Mouse (Mus musculus): ENCODE results near the gene Npas2.

Npas2 gene

DNA sequence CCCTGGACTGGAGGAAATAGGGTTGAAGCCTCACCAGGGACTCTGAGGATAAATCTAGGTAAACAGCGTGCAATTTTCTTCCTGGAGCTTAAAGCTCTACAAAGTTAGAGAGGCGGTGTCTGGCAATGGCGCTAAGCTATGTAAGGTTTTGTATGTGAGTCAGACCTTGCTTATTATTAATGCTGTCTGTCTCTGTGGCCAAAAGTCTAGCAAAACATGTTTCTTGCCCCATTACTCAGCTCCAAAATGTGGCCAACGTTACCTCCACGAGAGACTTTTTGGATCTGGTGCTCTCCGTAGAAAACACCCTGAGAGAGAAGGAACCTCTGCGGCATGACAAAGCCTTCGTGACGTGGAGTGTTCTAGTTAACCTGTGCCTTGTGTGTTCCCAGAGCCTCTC lies 93.5 kb downstream of the Npas2 start:
- no peak for DNase-seq

DNA sequence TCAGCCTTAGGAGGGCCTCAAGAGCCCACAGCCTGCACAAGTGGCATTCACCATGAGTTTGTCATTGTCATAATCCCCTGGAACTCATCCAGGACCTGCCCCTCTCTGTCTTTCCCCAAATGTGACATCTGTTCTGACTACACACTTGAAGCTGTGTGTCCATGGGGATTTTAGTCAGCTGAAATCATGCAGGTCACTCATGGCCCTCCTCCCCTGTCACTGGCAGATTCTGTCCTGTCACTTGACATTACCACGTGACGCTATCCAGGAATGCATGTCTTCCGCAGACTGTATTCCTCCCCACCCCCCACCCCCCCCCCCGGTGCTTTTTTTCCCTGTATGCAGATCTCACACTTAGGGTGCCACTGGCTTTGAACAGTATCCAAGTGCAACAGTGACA lies 94.3 kb downstream of the Npas2 start:
- DNase-seq, result no peak

DNA sequence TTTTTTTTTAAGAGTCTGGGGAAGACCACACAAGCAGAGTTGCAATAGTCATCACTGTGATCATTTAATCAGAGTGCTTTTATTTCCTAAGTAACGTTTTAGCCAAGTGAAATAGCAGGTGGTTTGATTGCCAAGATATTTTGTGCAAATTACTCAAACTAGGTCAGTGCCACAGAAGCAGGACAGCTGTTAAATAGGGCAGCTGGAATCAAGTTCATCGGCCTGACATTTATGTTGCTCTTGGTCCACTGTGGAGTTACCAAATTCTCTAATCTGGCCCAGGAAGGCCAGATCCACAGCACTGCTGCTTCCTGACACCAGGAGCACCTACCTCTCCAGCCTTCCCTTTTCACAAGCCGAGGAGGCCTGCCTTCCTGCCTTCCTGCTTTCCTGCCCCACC lies 94.9 kb downstream of the Npas2 start:
- no peak for DNase-seq

DNA sequence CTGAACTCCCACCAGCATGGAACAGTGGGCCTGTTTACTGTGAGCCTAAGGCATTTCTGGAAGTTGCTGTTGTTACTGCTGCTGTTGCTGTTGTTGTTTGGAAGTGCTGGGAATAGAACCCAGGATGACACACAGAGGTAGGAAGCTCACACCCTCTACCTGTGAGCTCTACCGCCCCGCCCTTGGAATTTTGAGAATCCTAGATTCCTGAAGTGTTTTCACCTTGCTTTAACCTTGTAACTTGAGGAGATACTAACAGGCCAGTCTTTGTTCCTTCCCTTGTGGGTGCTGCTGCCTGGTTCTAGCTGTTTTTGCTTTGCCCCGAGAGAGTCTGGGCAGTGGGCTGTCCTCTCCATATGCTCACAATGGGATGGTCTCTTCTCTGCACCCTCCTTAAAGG lies 98.5 kb downstream of the Npas2 start:
- DNase-seq, result no peak

DNA sequence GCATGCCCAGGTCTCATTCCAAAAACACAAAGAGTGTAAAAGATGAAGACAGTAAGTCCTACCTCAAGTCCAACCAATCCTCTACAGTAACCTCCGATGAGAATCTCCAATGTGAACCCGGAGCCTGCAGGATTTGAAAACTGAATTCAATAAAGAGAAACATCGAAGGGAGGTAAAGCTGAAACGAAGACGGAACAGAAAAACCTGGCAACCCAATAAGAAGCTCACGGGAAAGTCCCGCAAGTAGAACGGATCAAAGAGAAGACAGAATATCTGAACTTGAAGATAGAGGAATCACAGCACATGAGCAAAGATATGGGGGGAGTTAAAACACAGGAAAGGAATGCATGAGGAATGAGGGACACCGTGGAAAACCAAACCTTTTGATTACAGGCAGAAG lies 104.8 kb downstream of the Npas2 start:
- DNase-seq, result no peak

DNA sequence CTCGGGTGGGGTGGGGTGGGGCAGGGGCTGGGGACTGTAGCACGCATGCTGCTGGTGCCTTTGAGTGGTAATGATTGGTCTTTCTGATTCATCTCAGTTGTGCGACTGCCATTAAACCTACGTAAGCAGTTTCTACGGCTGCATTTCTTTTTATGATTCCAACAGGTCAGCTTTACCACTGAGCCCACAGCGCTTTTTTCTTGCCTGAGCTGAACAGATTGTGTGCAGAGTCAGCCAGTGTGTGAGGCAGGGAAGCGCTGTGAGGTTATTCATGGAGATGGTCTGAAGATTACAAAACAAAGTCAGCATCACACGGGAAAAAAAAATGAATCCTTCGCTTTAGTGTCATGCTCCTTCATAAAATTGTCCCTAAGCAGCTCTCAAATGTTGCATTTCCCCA lies 106.7 kb downstream of the Npas2 start:
- DNase-seq, result no peak

DNA sequence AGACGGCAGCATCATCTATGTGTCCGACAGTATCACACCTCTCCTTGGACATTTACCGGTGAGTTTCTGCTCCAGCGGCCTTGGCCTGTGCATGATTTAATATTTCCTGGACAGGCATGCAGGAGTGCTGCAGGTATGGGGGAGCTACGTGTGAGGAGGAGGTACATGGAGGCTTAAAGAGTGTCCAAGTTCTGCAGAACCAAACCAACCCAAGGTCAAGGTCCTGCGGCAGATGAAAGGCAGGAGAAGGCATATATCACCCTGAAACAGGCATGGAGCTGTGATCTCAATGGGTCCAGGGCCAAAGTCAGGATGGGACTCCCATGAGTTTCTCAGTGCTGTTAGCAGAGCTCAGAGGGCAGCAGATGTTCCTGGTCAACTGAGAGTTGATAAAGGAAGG lies 107.1 kb downstream of the Npas2 start:
- DNase-seq, result no peak

DNA sequence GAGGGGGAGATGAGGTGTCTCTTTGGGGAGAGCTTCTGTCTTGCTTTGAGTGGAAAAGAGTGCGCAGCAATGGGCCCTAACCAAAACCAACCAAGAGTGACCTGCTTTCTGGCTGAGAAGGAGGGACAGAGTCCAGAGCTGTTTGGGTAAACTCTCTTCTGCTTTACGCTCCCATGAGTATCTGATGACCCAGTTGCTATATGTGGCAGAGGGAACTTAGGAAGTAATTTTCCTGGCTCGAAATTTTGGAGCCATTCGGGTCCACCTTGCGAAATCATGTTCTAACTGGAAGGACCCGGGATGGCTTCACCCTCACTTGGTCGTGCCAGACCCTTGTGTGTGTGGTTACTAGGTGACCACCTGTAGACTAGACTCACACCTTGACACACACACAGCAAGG lies 108.7 kb downstream of the Npas2 start:
- DNase-seq, result no peak

DNA sequence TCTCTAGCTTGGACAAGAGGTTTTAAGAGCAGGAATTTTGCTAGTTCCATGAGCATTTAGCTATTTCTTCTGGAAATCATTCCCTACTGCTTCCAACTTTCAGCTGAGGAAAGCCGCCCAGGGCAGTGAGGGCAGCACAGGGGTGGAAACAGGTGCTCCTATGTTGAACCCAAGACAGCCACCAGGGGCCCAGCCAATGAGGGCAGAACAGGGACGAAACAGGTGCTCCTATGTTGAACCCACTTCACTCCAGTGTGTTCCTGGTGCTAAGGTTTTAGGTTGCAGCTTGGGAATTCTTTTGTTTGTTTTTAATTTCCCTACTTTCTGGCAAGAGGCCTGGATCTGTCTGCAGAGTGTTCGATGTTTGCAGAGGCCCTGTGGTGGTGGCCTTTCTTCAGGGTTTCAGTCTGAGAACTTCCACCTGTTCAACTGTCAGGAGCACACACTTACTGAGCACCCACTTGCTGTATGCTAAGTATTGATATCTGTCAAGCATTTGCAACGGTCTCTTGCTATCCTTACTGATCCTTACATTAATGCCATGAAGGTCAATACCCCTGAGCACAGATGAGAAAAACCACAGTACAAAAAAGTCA lies 109.6 kb downstream of the Npas2 start:
- no peak for DNase-seq

DNA sequence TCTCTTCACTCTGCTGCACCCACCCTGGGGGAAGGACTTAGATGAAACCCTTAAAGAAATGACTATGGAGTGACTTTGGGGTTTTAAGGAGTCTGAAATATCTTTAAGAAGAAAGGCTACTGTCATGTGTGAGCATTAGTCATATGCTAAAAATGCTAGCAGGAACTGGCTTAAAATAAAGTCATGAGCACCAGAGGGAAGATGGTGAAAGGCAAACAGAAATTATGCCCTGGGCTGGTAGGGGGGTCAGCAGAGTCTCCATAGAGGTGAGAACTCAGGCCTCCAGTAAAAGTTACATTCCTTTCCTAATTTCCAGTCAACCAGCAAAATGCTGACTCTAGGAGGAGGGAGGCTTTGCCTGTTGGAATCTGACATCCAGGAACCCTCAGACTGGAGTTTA lies 113.8 kb downstream of the Npas2 start:
- no peak for DNase-seq

DNA sequence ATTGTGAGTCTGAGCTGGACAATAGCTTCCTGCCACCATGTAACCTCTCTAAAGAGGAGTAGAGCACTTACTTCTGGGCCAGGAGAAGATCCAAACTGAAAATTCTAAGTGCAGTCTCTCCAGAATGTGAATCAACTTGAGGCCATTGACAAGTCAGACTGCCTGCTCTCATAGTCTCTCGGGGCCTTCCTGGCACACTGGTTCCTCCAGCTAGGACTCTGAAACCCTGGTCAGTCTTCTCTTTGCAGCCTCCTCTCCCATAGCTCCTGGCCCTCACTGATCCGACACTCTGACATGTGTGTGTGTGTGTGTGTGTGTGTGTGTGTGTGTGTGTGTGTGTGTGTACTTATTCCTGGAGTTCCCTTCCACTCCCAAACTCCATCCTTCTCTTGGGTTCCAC lies 114.4 kb downstream of the Npas2 start:
- no peak for DNase-seq

DNA sequence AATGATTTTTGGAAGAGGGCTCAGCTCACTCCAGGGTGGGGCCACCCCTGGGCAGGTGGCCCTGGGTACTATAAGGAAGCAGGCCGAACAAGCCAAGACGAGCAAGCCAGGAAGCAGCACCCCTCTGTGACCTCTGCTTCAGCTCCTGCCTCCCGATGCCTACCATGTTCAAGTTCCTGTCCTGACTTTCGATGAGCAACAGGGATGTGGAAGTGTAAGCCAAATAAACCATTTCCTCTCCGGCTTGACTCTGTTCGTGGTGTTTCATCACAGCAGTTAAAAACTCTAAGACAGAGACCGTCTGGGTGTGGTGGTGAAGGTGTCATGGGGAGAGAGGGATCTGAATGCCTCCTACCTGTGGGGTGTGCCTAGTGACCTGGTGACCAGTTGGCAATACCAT lies 116.0 kb downstream of the Npas2 start:
- DNase-seq, result no peak

DNA sequence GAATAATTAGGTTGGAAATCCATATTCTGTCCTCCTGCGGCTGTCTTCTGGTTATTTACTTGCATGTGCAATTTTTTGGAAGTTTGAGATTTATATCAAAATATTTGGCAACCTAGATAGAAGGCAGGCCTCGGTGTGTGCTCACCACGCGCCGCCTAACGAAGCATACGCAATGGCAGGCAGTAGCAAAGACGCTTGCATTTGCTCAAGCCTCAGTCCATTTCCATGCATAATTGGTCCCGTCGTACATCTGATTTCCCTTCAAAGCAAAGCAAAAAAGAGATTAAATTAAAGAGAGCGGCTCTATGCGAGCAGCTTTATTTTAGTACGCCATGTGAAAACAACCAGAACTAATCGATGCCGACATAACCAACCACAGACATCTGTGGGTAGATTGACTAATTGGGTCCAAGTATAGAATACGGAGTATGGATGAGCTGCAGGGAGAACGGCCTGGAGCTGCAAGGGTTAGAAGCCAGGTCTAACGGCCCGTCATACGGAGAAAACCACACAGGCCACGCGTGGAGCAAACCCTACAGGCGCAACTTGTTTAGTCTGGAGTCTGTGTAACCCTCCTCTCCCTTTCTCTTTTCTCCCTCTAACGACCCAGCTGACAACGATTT lies 118.9 kb downstream of the Npas2 start:
- DNase-seq, result no peak

DNA sequence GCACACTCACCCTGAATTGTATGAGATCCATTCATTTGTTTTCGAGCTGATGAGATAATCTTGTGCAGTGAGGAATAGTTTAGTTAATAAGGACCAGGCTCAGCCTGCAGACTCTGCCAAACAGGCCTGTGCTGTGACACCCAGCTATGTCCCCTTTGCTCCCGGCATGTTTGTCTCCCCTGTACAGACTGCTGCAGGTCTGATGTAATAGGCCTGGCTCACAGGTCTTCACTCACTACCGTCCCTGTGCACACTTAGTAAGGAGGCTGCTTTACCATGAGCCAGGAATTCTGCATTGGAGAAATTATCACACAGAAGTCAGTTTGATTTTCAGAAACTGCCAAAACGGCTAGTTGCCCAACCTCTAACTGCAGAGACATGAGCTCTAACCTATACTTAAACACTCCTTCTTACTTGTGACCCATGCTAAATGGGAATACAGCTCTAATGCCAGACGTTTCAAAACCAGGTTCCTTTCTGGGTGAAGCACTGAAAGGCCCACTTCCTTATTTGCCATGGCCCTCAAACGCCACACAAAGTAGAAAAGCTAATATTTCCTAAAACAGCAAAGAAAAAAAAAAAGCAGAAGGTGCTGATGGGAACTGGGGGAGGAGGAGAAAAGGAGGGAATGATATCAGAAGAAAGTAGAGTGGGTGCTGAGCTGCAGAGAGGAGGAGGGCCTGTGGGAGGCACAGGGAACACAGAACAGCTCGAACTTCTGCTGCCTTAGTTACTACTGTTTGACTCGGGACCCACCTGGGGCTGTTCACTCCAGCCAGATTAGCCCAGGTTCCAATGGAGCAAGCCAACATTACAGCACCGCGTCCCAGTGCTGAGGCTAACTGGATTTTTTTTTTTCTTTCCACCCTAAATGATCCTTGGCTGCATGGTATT lies 120.1 kb downstream of the Npas2 start:
- DNase-seq, result no peak

DNA sequence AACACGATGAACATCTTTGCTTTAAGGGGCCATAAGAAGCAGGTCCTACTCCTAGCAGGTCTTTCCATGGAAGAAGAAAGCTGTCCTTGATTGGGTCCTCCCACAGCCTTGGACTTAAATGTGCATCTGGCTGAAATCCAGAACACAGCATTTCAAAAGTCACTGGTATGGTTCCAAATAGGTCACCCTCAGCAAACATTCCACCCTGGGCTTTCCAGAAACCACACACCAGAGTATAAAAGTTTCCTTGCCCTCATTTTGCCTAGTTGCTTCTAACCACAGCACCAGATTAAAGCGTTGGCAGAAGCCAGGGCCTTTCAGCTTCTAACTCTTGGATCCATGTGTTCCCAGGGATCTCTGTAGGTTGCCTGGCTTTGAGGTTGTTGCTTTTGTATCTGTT lies 124.4 kb downstream of the Npas2 start:
- DNase-seq, result peak; percentile 28

DNA sequence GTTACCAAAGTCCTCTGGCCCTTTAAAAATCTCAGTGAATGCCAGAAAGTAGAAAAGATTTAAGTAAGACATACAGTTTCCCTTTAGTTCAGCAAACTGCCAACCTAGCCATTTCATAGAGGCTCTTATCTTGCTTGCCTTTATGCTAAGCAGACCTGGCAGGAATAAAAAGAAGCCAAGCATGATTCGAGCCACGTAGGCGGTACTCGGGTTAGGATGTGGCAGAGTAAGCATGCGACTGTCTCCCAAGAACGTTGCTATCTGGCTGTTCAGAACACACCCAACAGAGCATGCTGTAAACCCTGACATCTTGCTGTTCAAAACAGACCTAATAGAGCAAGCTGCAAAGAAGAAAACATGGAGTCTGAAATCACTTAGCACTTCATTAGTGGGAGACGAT lies 125.3 kb downstream of the Npas2 start:
- DNase-seq, result no peak

DNA sequence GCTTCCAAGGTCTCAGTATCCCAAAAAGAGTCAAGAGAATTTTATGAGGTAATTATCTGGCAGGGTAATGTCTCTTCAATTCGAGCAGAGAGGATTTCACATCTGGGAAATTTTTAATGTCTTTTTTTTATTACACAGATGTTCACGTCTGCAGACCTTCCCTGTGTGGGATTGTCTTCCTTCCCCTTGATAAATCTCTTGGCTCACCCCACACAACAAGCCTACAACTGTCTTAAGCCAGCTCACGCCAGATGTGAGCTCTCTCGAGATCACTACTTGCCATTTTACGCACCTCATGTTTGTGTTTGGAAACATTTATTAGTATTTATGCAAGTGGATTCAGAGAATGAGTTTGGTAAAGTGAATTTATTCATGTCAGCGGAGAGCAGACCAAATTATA lies 128.4 kb downstream of the Npas2 start:
- DNase-seq, result no peak

DNA sequence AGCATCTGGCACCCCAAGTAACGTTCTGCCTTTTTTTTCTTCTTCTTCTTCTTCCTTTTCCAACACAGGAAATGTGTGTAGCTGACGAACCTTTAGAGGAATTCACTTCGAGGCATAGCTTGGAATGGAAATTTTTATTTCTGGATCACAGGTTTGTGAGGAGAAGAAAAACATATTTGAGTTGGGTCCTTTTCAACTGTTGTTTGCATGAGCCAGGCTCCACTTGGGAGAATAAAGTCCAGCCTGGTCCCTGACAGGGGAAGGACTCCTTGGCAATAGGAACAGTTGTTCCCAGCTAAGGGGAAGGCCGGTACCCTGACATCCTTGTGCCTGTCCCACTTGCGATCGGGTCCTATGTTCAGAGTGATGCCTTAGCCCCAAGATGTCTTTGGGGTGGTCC lies 131.7 kb downstream of the Npas2 start:
- DNase-seq, result no peak

DNA sequence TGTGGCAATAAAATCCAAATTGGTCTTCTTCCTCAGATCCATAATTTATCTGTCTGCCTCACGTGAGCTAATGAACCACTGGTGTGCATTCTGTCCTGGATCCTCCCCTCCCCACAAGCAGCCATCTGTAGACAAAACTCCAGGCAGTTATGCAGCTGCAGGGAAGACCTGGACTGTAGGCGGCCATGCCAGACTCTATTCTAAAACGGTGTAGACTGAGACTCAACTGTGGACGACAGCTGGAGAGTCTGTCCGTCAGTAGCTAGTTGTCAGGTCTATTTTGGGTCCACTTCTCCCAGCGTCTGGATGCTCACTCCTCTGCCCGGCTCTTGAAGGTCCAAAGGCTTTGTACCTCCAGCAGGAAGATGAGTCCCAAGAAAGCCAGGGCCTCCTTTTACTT lies 134.0 kb downstream of the Npas2 start:
- no peak for DNase-seq

DNA sequence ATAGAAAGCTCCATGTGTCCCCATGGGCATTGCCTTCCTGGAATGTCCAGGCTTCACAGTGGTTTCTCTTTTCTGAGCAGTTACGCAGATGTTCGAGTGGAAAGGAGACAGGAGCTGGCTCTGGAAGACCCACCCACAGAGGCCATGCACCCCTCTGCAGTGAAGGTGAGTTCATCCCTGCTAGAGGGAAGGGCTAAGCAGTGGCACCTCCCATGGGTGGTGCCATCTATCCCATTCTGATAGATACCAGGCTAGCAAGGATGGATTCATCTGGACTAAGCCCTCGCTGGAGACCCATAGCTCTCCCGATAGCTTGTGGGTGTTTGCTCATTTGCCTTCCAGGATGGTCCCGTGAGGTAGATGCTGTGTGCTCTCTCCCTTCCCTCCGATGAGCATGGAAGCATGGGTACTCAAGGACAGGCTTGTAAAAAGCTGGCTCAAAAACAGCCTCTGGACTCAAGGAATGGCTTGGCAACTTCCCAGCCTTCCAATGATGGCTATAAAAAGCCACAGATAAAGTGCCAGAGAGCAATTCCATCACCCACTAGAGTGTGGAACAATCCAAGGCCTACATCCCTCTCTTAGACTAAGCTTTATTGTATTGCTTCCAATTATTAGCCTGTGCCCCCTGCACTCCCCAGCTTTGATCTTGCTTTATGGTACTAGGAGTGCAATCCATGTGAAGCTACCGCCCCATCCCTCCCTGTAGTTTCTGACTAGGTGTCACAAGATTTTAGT lies 137.5 kb downstream of the Npas2 start:
- no peak for DNase-seq

DNA sequence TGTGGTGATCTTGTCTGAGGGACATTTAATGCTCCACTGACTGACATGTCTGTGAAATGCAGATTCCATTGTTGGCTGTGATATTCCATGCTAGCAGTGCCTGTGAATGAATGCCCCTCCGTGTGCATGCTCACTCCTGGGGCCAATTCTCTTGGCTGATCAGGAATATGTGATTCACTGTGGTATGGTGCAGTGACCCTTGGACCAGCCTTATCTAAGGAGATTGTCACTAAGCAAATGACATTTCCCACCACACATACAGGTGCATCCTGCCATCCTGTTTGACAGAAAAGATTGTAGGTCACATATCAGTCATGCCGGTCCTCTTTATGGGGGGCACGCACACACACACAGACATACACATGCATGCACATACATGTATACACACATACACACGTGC lies 138.9 kb downstream of the Npas2 start:
- DNase-seq, result no peak

DNA sequence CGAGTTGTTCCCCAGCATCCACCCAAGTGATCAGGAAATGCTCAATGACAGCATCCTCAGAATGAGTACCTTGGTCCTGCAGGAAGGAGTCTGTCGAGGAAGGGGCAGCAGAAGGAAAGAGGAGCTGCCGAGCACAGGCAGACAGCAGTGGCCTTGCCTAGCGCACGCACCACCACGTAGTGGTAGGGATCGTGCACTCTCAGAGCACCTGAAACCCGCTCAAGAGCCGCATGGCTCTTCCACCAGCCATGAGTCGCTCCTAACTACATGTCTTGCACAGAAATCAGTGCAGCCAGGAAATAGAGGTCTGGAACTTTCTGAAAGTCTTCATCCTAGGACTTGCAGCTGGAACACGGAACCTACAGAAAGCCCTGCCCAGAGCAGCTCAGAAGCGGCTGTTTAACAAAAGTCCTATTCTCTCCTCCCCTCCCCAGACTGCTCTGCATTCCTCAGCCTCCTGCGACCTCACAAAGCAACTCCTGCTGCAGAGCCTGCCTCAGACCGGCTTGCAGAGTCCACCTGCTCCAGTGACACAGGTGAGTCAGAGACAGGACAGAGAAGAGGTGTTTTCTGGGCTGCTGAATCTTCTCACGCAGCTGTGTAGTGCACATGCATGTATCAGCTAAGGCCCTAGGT lies 142.1 kb downstream of the Npas2 start:
- no peak for DNase-seq

DNA sequence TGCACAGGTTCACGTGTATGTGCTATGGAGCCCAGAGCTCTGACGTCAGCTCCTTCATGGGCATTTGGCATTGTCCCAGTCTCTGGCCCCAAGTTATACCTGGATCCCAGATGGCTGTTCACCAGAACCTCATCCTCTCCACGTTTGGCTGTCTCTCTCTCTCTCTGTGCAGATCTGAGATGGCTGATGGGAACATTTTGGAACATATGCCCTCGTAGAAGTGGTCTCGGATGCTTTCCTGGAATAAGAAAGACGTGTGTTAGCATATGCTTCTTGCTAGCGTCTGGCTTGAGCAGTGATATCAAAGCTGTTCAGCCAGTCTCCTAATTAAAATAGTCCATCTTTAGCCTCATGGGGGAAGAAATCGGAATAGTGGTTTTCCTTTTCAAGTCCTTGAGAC lies 143.3 kb downstream of the Npas2 start:
- no peak for DNase-seq
